Mouse (Mus musculus): ENCODE results near the gene Wdr91. TPM values are rescaled to one million over a fixed set of nuclear protein-coding genes. Genes with fewer than 3 reads are reported as not detected.

Wdr91 gene
- total and polyA plus RNA-seq, 3 experiments, result 12.7 to 19.9 (median 19.3) TPM

DNA sequence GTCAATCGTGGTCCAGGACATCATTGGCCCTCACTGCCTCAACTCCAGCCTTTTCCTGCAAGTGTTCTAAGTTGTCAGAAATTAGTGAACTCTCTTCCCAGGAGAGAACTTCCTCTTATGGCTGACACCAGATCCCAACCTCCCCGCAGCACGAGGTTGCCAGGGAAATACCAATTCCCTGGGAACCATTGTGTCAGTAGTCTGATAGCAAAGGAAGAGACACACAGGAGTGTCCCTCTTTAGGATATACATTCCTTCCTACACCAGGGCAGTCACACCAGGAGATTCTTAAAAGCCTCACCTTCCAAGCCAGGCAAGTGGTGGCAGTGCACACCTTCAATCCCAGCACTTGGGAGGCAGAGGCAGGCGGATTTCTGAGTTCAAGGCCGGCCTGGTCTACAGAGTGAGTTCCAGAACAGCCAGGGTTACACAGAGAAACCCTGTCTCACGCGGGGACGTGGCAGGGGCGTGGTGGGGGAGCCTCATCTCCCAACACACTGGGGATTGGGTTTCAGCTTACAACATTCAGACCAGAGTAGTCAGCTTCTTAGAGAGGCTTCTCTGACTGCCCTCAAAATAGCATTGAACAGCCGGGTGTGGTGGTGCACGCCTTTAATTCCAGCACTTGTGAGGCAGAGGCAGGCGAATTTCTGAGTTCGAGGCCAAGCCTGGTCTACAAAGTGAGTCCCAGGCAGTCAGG lies 2.8 kb upstream of the Wdr91 start:
- DNase-seq (ENCODE audit: low spot score) (no peak), ATAC-seq (ENCODE audit: extremely low read depth, insufficient number of reproducible peaks, low FRiP score, poor library complexity, severe bottlenecking) (no peak)
- Histone ChIP-seq H3K36me3 (replicated peaks) (peaks cover 9% of the 10 kb centered on the region), H3K4me3 (ENCODE audit: low read depth, low read length) (no peak overlapping the region), H3K9me3 (replicated peaks) (no peaks in the 10 kb centered on the region), H3K4me1 (ENCODE audit: insufficient read depth, low read depth, low read length) (peaks cover 24% of the 10 kb centered on the region), H3K27me3 (ENCODE audit: insufficient read depth, low read length) (peaks cover 6% of the 10 kb centered on the region; the same call in 1 of the 2 replicates)
- no peak for TF ChIP-seq POLR2AphosphoS5 (IDR thresholded peaks at IDR 0.05; ENCODE audit: insufficient replicate concordance, low read depth, low read length)
- no peak for TF ChIP-seq TAL1 (conservative IDR thresholded peaks at IDR 0.05; ENCODE audit: low read depth, low read length)
- TF ChIP-seq GATA1 (IDR thresholded peaks at IDR 0.05; ENCODE audit: borderline replicate concordance, low read length), result no peak
- no peak for TF ChIP-seq CTCF (IDR thresholded peaks at IDR 0.05; ENCODE audit: low read depth, low read length)
- TF ChIP-seq GATA2 (IDR thresholded peaks at IDR 0.05; ENCODE audit: borderline replicate concordance, low read depth, low read length), result no peak

DNA sequence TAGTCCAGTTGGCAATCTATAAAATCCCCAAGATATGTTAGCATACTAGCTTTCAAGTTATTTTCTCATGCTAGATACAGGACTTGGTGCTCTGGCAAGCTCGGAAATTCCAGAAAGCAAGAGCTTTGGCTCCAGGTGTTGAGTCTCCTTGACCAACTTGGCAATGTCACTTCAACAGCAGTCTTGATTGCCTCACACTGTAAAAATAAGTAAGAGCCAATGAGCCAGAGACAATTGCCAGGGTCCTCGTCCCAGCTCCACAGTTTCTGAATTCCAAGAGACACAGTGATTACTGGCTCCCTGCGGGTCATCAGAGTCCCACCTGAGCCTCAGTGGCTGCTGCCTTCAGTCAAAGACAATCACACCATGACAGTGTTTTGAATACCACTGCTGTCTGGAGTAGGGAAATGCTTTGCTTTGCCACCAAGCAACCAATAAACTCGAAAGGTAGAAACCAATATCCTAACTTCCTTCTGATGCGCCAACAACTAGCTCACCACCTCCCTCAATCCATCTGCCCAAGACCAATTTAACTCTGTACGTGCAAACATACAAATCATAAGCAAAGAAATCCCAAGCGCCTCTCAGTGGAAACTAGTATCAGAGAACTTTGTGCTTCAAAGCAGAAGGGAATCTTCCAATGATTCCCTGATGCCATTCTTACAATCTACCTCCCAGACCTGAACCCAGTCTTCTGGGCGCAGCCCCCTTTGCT lies 888 bp downstream of the Wdr91 start:
- H3K4me1 ChIP-seq (ENCODE audit: insufficient read depth, low read depth, low read length), result peaks cover 38% of the 10 kb centered on the region
- no peak for ATAC-seq (ENCODE audit: extremely low read depth, insufficient number of reproducible peaks, low FRiP score, poor library complexity, severe bottlenecking)
- TF ChIP-seq CTCF (IDR thresholded peaks at IDR 0.05; ENCODE audit: low read depth, low read length), result no peak
- TF ChIP-seq GATA1 (IDR thresholded peaks at IDR 0.05; ENCODE audit: borderline replicate concordance, low read length), result no peak
- no peak for TF ChIP-seq GATA2 (IDR thresholded peaks at IDR 0.05; ENCODE audit: borderline replicate concordance, low read depth, low read length)
- no peak for TF ChIP-seq TAL1 (conservative IDR thresholded peaks at IDR 0.05; ENCODE audit: low read depth, low read length)
- no peak for TF ChIP-seq POLR2AphosphoS5 (IDR thresholded peaks at IDR 0.05; ENCODE audit: insufficient replicate concordance, low read depth, low read length)

DNA sequence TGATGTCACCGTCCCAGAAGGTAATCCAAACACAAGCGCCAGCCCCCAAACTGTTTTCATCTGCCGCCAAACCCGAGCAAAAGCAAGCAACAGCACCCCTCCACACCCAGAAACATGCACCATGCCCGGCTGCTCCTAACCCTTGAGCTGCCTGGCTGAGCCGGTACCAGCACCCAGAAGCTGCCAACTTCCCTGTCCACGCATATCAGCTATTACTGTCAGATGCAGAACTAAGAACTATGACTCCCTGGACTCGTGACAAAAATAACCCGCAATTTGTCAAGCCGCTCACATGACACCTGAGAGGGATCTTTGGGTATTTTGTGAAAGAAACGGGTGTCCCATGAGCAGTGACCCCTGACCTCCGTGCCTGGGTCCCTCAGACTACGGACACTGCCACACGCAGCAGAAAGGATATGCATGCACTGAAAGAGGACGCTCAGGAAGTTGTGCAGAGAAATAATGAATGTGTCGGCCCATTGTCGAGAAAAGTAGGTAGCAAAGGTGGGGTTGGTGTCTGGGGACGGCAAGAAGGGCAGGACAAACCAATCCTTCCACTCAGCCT lies 2.9 kb downstream of the Wdr91 start:
- peaks cover 65% of the 10 kb centered on the region for H3K36me3 ChIP-seq (replicated peaks)
- no peaks in the 10 kb centered on the region for H3K9me3 ChIP-seq (replicated peaks)
- no peaks in the 10 kb centered on the region for H3K27me3 ChIP-seq (ENCODE audit: insufficient read depth, low read length)
- H3K4me3 ChIP-seq (ENCODE audit: low read depth, low read length), result no peak overlapping the region
- ATAC-seq (ENCODE audit: extremely low read depth, insufficient number of reproducible peaks, low FRiP score, poor library complexity, severe bottlenecking) (no peak), DNase-seq (ENCODE audit: low spot score) (no peak)
- H3K4me1 ChIP-seq (ENCODE audit: insufficient read depth, low read depth, low read length), result peaks cover 46% of the 10 kb centered on the region
- TF ChIP-seq CTCF (IDR thresholded peaks at IDR 0.05; ENCODE audit: low read depth, low read length) (no peak), GATA2 (IDR thresholded peaks at IDR 0.05; ENCODE audit: borderline replicate concordance, low read depth, low read length) (no peak), TAL1 (conservative IDR thresholded peaks at IDR 0.05; ENCODE audit: low read depth, low read length) (no peak), GATA1 (IDR thresholded peaks at IDR 0.05; ENCODE audit: borderline replicate concordance, low read length) (no peak), POLR2AphosphoS5 (IDR thresholded peaks at IDR 0.05; ENCODE audit: insufficient replicate concordance, low read depth, low read length) (no peak)

More for the DNA sequence above, 888 bp downstream of the Wdr91 start:
- DNase-seq (ENCODE audit: low spot score), result no peak
- no peaks in the 10 kb centered on the region for H3K9me3 ChIP-seq (replicated peaks)
- peaks cover 45% of the 10 kb centered on the region for H3K36me3 ChIP-seq (replicated peaks)
- peak overlapping the region; percentile 86 for H3K4me3 ChIP-seq (ENCODE audit: low read depth, low read length)
- no peaks in the 10 kb centered on the region for H3K27me3 ChIP-seq (ENCODE audit: insufficient read depth, low read length)

DNA sequence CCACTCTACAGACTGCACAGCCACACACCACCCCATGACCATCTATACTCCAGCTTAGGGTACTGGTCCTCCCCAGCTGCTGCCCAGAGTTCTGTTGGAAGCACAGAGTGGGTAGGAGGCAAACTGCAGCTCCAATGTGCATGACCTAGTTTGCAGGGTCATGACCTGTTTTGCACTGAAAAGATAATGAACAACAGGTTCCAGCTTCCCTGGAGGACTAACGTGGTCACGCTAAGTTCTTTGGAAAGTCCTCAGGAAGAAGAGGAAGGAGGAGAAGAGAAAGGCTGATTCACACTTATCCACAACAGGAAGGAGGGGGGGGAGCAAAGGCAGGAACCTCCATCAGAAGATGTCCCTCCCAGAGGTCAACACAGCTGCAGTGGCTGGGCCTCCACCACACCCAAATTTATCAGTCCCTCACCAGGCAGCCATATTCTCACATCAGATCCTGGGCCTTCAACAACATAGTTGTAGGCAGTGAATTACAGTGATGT lies 3.5 kb downstream of the Wdr91 start:
- no peaks in the 10 kb centered on the region for H3K9me3 ChIP-seq (replicated peaks)
- peaks cover 71% of the 10 kb centered on the region for H3K36me3 ChIP-seq (replicated peaks)
- H3K27me3 ChIP-seq (ENCODE audit: insufficient read depth, low read length), result no peaks in the 10 kb centered on the region
- ATAC-seq (ENCODE audit: extremely low read depth, insufficient number of reproducible peaks, low FRiP score, poor library complexity, severe bottlenecking) (no peak), DNase-seq (ENCODE audit: low spot score) (no peak)
- peaks cover 46% of the 10 kb centered on the region for H3K4me1 ChIP-seq (ENCODE audit: insufficient read depth, low read depth, low read length)
- TF ChIP-seq POLR2AphosphoS5 (IDR thresholded peaks at IDR 0.05; ENCODE audit: insufficient replicate concordance, low read depth, low read length) (no peak), GATA2 (IDR thresholded peaks at IDR 0.05; ENCODE audit: borderline replicate concordance, low read depth, low read length) (no peak)
- H3K4me3 ChIP-seq (ENCODE audit: low read depth, low read length), result no peak overlapping the region

DNA sequence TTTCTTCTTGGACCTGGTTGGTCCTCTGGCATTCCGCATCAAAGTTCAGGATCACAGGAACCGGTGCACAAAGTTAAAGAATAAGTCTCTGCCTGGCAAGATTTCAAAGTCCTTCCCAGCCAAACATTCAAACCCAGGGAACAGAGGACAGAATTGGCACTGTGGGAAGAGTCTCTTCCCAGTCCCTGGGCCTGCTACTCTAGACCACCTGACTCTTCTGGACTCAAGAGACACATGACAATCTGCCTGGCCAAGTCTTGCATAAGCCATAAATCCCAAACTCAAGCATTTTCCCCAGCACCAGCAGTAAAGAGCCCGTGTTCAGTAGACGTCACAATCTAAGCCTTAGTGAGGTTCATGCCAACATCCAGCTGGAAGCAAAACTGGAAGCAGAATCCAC lies 4.0 kb downstream of the Wdr91 start:
- no peak for TF ChIP-seq TAL1 (conservative IDR thresholded peaks at IDR 0.05; ENCODE audit: low read depth, low read length)
- no peak for TF ChIP-seq CTCF (IDR thresholded peaks at IDR 0.05; ENCODE audit: low read depth, low read length)
- TF ChIP-seq GATA1 (IDR thresholded peaks at IDR 0.05; ENCODE audit: borderline replicate concordance, low read length), result no peak
- TF ChIP-seq GATA2 (IDR thresholded peaks at IDR 0.05; ENCODE audit: borderline replicate concordance, low read depth, low read length), result no peak
- TF ChIP-seq POLR2AphosphoS5 (IDR thresholded peaks at IDR 0.05; ENCODE audit: insufficient replicate concordance, low read depth, low read length), result no peak
- no peak for DNase-seq (ENCODE audit: low spot score)
- peaks cover 76% of the 10 kb centered on the region for H3K36me3 ChIP-seq (replicated peaks)
- H3K4me1 ChIP-seq (ENCODE audit: insufficient read depth, low read depth, low read length), result peaks cover 51% of the 10 kb centered on the region
- H3K9me3 ChIP-seq (replicated peaks), result no peaks in the 10 kb centered on the region
- no peak for ATAC-seq (ENCODE audit: extremely low read depth, insufficient number of reproducible peaks, low FRiP score, poor library complexity, severe bottlenecking)
- no peaks in the 10 kb centered on the region for H3K27me3 ChIP-seq (ENCODE audit: insufficient read depth, low read length)
- H3K4me3 ChIP-seq (ENCODE audit: low read depth, low read length), result no peak overlapping the region

DNA sequence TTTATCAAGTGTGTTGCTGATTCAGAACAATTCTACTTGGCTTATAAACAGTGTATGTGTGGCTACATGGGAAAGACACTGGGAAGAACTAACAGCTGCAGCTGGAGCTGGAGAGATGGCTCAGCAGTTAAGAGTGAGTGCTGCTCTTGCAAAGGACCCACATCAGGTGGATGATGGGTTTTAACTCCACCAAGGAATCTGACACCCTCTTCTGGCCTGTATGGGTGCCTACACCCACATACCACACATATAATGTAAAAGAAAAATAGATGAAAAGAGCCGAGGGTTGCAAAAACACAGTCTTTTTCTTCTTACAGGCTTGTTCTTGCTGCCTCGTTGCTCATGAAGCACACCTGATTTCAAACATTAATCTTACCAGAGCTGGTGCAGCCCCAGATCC lies 4.6 kb downstream of the Wdr91 start:
- H3K9me3 ChIP-seq (replicated peaks), result no peaks in the 10 kb centered on the region
- H3K4me3 ChIP-seq (ENCODE audit: low read depth, low read length), result no peak overlapping the region
- no peaks in the 10 kb centered on the region for H3K27me3 ChIP-seq (ENCODE audit: insufficient read depth, low read length)
- peaks cover 81% of the 10 kb centered on the region for H3K36me3 ChIP-seq (replicated peaks)
- TF ChIP-seq CTCF (IDR thresholded peaks at IDR 0.05; ENCODE audit: low read depth, low read length), result no peak
- TF ChIP-seq GATA2 (IDR thresholded peaks at IDR 0.05; ENCODE audit: borderline replicate concordance, low read depth, low read length), result no peak
- no peak for TF ChIP-seq POLR2AphosphoS5 (IDR thresholded peaks at IDR 0.05; ENCODE audit: insufficient replicate concordance, low read depth, low read length)
- no peak for TF ChIP-seq TAL1 (conservative IDR thresholded peaks at IDR 0.05; ENCODE audit: low read depth, low read length)
- TF ChIP-seq GATA1 (IDR thresholded peaks at IDR 0.05; ENCODE audit: borderline replicate concordance, low read length), result no peak
- H3K4me1 ChIP-seq (ENCODE audit: insufficient read depth, low read depth, low read length), result peaks cover 48% of the 10 kb centered on the region
- ATAC-seq (ENCODE audit: extremely low read depth, insufficient number of reproducible peaks, low FRiP score, poor library complexity, severe bottlenecking) (no peak), DNase-seq (ENCODE audit: low spot score) (no peak)

Measured in G1E (cell line).